Mouse (Mus musculus): ENCODE measurements at regions not wholly inside any gene's neighbourhood (a gene's known extent, or its start where the extent isn't known, plus 50 kb on each side); places are given as distances from the start of the nearest gene placed in this dataset.

DNA sequence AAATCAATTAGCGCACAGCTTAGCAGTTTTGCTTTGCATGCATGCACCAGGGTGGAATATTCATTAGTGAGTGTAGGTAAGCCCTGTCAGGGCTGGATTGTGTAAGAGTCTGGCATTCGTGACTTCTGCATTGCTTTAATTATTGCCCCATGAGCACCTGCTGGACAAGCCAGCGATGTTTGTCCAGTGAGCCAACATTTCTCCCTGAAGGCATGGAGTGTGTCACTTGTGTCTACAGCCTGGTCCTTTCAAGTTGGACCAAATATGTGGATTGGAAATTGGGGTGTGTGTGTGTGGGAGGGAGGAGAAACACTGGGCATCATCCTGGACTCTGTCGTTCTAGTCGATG is 115.9 kb downstream of the Evx1 start:
- DNase-seq: no peak

- no peak for DNase-seq
Observed at GRCm38 (mm10) chr6:52433234-52433633, 119.9 kb downstream of the Evx1 start.

- DNase-seq: no peak
Observed at GRCm38 (mm10) chr6:52434771-52435170, 121.5 kb downstream of the Evx1 start.

DNA sequence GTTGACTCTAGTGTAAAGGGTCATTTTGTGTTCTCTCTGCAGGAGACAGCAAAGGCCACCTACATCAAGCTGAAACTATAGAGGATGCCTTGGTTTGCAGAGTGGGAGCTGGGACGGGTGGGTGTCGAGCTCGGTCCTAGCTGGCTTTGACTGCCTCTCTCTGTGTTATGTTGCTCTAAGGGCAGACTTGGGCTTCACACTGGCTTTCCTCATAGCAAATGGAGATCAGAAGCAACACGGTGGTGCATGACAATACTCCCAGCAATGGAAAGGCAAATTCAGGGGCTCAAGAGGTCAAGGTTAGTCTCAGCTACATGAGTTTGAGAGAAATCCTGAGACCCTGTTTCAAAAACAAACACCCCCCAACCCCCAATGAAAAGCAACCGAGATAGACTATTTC is 122.1 kb downstream of the Evx1 start:
- DNase-seq: no peak

- peak; percentile 44 for DNase-seq
Observed at GRCm38 (mm10) chr6:52438366-52438765, 125.1 kb downstream of the Evx1 start.

GRCm38 (mm10) chr6:52439204-52439603 is 125.9 kb downstream of the Evx1 start:
- no peak for DNase-seq

- no peak for DNase-seq
Observed at GRCm38 (mm10) chr6:52440160-52440559, 126.9 kb downstream of the Evx1 start.

DNA sequence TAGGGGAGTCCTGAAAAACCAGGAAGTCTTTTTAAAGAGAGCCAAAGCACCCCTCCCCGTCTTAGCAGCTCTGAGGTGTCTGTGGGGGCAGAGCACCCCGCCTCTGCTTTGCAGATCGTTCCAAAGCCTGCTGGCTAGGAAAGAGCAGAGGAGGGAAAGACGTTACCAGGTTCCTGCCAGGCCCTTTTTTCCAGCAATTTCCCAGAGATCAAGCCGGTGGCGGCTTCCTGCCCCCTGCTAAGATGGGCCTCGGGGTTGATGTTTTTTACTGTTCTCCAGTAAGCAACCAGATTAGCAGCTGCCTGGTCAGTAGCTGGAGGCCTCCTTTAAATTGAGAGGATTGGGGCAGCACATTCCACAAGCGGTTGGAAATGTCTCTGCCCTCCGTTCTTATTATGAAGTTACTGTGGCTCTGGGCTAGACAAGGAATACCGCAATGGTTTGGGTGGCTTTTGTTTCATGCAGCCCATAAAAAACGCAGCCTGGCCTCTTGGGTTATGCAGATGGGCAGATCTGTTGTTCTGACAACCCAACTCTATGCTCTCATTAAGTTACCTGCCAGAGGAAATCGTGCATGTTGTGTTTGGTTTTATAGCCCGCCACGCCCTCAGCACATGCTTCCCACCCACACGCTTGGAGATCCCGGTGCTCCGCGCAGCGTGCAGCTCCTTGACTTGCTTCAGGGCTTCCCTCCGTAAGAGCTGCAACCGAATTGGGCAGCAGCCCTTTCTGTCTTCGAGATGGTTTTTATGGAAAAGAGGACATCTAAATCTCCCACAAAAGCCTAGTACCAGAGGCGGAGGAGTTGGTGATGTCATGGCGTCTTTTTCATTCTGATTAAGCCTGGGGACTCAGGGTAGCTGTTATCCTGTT is 130.1 kb downstream of the Evx1 start:
- no peak for DNase-seq

- no peak for DNase-seq
Observed at GRCm38 (mm10) chr6:52458828-52459227, 145.5 kb downstream of the Evx1 start.

- no peak for DNase-seq
Observed at GRCm38 (mm10) chr6:52461186-52461585, 147.9 kb downstream of the Evx1 start.

- DNase-seq: no peak
Observed at GRCm38 (mm10) chr6:52463369-52463768, 150.1 kb downstream of the Evx1 start.

DNA sequence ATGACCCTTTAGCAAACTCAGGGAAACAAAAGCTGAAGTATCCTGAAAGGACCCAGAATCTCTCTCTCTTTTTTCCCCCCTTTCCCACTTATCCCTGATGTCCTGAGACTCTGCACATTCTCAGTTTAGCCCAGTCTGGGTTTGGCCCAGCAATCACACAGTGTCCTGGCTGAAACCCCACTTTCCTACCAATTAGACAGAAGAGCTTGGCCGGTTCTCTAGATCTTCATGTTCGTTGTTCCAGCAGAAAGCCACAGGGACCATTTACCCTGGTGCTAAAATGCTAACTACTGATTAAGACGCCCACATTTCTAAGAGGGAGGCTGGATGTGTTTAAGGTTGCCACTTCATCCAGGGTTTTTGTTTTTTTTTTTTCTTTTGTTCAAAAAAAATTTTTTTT is 151.3 kb downstream of the Evx1 start:
- DNase-seq: no peak

GRCm38 (mm10) chr6:52465834-52466525 is 152.7 kb downstream of the Evx1 start:
- no peak for DNase-seq

- DNase-seq: no peak
Observed at GRCm38 (mm10) chr6:52470831-52471230, 157.5 kb downstream of the Evx1 start.

DNA sequence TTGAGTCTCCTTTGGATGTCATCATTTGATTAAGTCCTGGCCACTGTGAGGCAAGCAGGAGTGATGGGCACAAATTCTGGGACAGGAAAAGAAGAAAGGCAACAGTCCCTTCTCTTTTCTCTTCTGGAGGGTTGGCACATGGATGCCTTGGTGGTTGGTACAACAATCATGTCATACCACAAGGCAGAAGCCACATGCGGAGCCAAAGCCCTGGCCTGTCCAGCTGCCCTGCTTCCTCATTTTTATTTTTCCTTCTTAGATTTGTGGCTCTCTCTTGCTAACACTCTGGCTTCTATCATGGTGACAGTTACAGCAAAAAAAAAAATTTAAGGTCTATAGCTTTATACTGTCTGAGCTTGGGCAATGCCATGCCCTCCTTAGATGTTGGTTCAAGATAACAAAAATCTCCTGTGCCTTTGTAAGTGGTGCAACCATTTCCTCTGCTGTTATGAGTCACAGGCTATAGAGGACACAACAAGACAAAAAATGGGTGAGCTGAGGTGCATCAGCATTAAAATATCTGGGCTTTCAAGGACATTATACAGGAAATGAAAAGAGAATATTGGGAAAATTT is 158.2 kb downstream of the Evx1 start:
- DNase-seq: no peak

DNA sequence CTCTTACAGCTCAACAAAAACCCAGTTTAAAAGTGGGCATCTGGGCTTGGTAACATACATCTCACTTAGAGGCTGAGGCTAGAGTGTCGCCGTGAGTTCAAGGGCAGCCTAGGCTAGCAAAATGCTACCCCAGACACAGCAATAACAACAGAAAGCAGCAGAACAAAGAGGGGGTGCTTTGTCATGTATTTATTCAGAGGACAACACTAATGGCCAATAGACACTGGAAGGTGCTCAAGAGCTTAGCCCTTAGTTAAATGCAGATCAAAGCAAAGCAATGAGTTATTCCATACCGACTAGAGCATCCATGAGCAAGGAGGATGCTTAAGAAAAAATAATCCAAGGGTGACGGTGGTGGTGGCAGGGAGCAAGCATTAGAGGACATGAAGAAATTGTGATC is 158.7 kb downstream of the Evx1 start:
- DNase-seq: no peak

- DNase-seq: no peak
Observed at GRCm38 (mm10) chr6:52473042-52473589, 159.8 kb downstream of the Evx1 start.

DNA sequence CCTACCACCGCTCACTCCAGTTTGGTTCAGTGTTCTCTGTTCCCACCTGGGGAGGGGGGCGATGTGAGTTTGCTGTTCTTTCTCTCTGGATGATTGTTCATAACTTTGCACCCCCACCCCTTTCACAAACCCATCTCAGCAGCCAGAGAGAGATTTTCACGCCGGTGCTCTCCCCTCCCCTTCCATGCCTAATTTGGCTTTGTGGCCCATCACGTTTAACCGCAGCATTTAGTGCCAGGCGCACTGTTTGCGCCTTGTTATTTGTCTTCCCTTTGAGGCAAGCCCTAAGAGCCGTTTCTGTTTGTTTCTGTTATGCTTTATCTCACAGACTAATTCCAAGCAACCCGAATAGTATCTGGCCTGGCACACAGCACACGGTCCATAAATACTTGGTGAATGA is 160.6 kb downstream of the Evx1 start:
- no peak for DNase-seq

DNA sequence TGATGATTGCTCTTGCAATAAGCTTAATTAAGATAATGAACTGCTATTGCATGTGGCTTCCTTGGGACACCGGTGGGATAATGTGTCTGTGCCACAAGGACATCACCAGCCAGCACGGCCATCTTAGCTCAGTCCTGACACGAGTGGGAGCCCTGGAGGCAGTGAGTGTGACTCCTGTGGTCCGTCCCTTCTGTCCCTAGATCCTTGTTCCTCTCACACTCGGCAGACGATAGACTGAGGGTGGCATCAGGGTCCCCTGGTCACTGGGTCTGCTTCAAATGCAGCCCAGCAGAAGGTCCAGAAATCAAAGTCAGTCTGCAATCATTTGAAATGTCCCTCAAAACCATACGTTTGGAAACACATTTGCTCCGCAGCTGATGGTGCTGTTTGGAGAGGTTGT is 162.4 kb downstream of the Evx1 start:
- no peak for DNase-seq

- no peak for DNase-seq
Observed at GRCm38 (mm10) chr6:52476907-52477306, 163.3 kb downstream of the Hibadh start.

GRCm38 (mm10) chr6:52477380-52477779 is 162.8 kb downstream of the Hibadh start:
- no peak for DNase-seq

DNA sequence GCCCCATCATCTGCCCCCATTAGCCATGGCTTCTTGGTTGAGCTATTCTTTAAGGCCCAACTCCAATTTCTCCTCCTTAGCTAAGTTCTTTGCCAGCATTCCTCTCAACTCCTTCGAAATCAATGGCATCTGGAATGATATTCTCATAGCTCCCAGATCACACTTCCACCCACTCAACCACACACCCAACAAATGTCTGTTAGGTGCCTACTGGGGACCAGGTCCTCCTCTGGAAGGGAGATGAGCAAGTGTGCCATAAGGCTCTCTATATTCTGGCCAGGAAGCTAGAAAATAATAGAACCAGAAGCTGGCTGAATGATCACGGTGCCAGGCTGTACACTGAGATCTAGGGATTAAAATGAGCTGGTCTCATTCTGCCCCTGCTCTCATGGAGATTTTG is 161.6 kb downstream of the Hibadh start:
- DNase-seq: no peak

DNA sequence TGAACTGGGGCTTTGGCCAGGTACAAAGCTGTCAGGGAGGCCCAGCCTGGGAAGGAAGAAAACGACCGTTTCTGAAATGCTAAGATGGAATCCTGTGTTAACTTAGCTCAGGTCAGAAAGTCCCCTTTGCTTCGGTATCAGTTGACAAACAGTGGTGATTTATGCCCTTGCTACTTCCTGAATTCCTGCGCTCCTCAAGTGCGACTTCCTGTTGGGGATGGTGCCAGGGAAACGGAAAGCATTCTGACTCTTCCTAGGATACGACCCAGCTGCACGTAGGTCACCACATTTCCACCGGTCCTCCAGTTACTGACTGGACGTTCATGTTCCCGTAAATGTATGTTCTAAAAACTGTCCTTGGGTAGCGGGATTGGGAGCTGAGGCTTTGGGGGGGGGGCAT is 161.0 kb downstream of the Hibadh start:
- DNase-seq: peak; percentile 61

DNA sequence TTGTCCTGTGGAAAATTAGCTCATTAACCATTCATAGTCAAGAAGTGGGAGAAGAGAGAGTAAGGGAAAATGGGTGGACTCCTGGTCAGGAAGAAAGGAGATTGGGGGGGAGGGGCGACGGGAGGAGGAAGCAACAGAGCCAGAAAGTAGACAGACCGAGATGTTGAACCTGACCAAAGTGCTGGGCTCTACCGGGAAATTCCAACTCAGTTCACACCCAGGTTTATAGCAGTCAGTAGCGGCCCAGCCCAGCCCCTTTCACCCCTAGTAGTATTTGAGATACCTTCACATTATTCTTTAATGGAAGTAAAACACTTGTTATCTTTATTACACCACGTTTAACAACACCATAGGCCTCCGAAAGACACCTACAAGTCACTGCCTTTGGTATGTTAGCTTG is 158.2 kb downstream of the Hibadh start:
- no peak for DNase-seq

Data from heart, postnatal 4 days (tissue).